Mouse (Mus musculus) intestine, embryonic 16.5 days (tissue): ENCODE measurements at regions not wholly inside any gene's neighbourhood (a gene's known extent, or its start where the extent isn't known, plus 50 kb on each side); places are given as distances from the start of the nearest gene placed in this dataset.

Experiments
- ATAC-seq: fragments of 200-750 bp; cut with Nextera tagmentation; 2 replicates; pipeline ENCODE4 v1.8.0; 2017; ENCODE audit warnings: moderate TSS enrichment, moderate library complexity
- H3K27ac ChIP-seq: fragments of 300-500 bp; sonication (generic); 2 replicates; pipeline ENCODE4 v1.5.1; 2014; ENCODE audit warnings: mild to moderate bottlenecking, low read length
- H3K27me3 ChIP-seq: fragments of 300-500 bp; sonication (generic); replicated peaks from 2 replicates; pipeline ENCODE4 v1.6.1; 2014; ENCODE audit warnings: low read length, control low read depth, mixed read lengths; ENCODE audit not compliant: control insufficient read depth, insufficient read depth
- H3K36me3 ChIP-seq: fragments of 300-500 bp; sonication (generic); 2 replicates; pipeline ENCODE4 v1.6.1; 2014; ENCODE audit warnings: low read length, control low read depth; ENCODE audit not compliant: control insufficient read depth, insufficient read depth
- H3K4me1 ChIP-seq: fragments of 300-500 bp; sonication (generic); 2 replicates; pipeline ENCODE4 v1.6.1; 2014; ENCODE audit warnings: low read length, control low read depth, mixed read lengths; ENCODE audit not compliant: control insufficient read depth, insufficient read depth
- H3K4me2 ChIP-seq: fragments of 300-500 bp; sonication (generic); 2 replicates; pipeline ENCODE4 v1.6.1; 2014; ENCODE audit warnings: low read depth, low read length, control low read depth
- H3K4me3 ChIP-seq: fragments of 300-500 bp; sonication (generic); 2 replicates; pipeline ENCODE4 v1.5.1; 2014; ENCODE audit warnings: mild to moderate bottlenecking, low read length
- H3K9ac ChIP-seq: fragments of 300-500 bp; sonication (generic); 2 replicates; pipeline ENCODE4 v1.6.1; 2014; ENCODE audit warnings: low read depth, low read length
- H3K9me3 ChIP-seq: fragments of 300-500 bp; sonication (generic); 2 replicates; pipeline ENCODE4 v1.6.1; 2016; ENCODE audit warnings: low read length, control low read depth; ENCODE audit not compliant: control insufficient read depth
- WGBS: fragments of 180-500 bp; shearing (Covaris S2); extraction: QIAGEN DNeasy Blood & Tissue Kit; methylation state at CpG from one replicate; pipeline ENCODE4 v1.1.7; 2014; 5-methylcytosine and 5-hydroxymethylcytosine counted together

GRCm38 (mm10) chr11:112920131-112920530 is 138.1 kb downstream of the Sox9 start:
- Histone ChIP-seq H3K4me3 (no peak overlapping the region), H3K9me3 (no peaks in the 10 kb centered on the region), H3K27me3 (no peaks in the 10 kb centered on the region), H3K36me3 (no peaks in the 10 kb centered on the region), H3K27ac (no peak overlapping the region), H3K9ac (no peak overlapping the region), H3K4me2 (no peak overlapping the region), H3K4me1 (no peaks in the 10 kb centered on the region)
- 0 out of 2 replicates have a peak, but pooled peaks have one; percentile 21 for ATAC-seq
- 84% methylated on average over 4 of the region's 4 CpGs for WGBS

- WGBS = 63% methylated on average over 1 of the region's 1 CpGs
- Histone ChIP-seq H3K9me3 (no peaks in the 10 kb centered on the region), H3K27me3 (no peaks in the 10 kb centered on the region), H3K4me2 (no peak overlapping the region), H3K4me3 (no peak overlapping the region), H3K36me3 (no peaks in the 10 kb centered on the region), H3K27ac (no peak overlapping the region), H3K4me1 (no peaks in the 10 kb centered on the region; the same call in 1 of the 2 replicates), H3K9ac (no peak overlapping the region)
- ATAC-seq = no peak
Measured at GRCm38 (mm10) chr11:112924577-112924976, 142.6 kb downstream of the Sox9 start.

- WGBS = 73% methylated on average over 6 of the region's 6 CpGs
- no peaks in the 10 kb centered on the region; the same call in 1 of the 2 replicates for H3K4me1 ChIP-seq
- H3K36me3 ChIP-seq = no peaks in the 10 kb centered on the region
- no peak overlapping the region for H3K9ac ChIP-seq
- H3K4me2 ChIP-seq = no peak overlapping the region
- no peaks in the 10 kb centered on the region for H3K9me3 ChIP-seq
- no peak for ATAC-seq
- H3K4me3 ChIP-seq = no peak overlapping the region
- no peaks in the 10 kb centered on the region for H3K27me3 ChIP-seq
- no peak overlapping the region for H3K27ac ChIP-seq
Measured at GRCm38 (mm10) chr11:112925140-112925539, 143.1 kb downstream of the Sox9 start.

- Histone ChIP-seq H3K27ac (0 out of 2 replicates have a peak overlapping the region, but pooled peaks have one; percentile 9), H3K4me3 (no peak overlapping the region), H3K27me3 (no peaks in the 10 kb centered on the region), H3K4me1 (no peaks in the 10 kb centered on the region; the same call in 1 of the 2 replicates), H3K9ac (no peak overlapping the region), H3K4me2 (0 out of 2 replicates have a peak overlapping the region, but pooled peaks have one; percentile 6), H3K36me3 (no peaks in the 10 kb centered on the region), H3K9me3 (no peaks in the 10 kb centered on the region)
- 46% methylated on average over 19 of the region's 19 CpGs for WGBS
- ATAC-seq = peak; percentile 52; the same call in 1 of the 2 replicates
Measured at GRCm38 (mm10) chr11:112926330-112927025, 144.5 kb downstream of the Sox9 start.

GRCm38 (mm10) chr11:112930186-112930808 is 148.3 kb downstream of the Sox9 start:
- no peak for ATAC-seq

GRCm38 (mm10) chr11:112938035-112938434 is 156.0 kb downstream of the Sox9 start:
- no peak overlapping the region for H3K4me2 ChIP-seq
- WGBS = 90% methylated on average over 10 of the region's 10 CpGs
- no peaks in the 10 kb centered on the region for H3K27me3 ChIP-seq
- H3K27ac ChIP-seq = no peak overlapping the region
- no peaks in the 10 kb centered on the region for H3K4me1 ChIP-seq
- no peak overlapping the region for H3K9ac ChIP-seq
- no peaks in the 10 kb centered on the region for H3K9me3 ChIP-seq
- H3K4me3 ChIP-seq = no peak overlapping the region
- H3K36me3 ChIP-seq = no peaks in the 10 kb centered on the region
- ATAC-seq = no peak

More at GRCm38 (mm10) chr11:112930186-112930808, 148.3 kb downstream of the Sox9 start:
- Histone ChIP-seq H3K27me3 (no peaks in the 10 kb centered on the region), H3K27ac (no peak overlapping the region), H3K4me2 (no peak overlapping the region), H3K36me3 (no peaks in the 10 kb centered on the region), H3K9ac (no peak overlapping the region), H3K9me3 (no peaks in the 10 kb centered on the region), H3K4me3 (no peak overlapping the region), H3K4me1 (no peaks in the 10 kb centered on the region; the same call in 1 of the 2 replicates)
- 57% methylated on average over 10 of the region's 10 CpGs for WGBS

GRCm38 (mm10) chr11:112951421-112951820 is 169.4 kb downstream of the Sox9 start:
- Histone ChIP-seq H3K9ac (no peak overlapping the region), H3K4me2 (no peak overlapping the region), H3K4me1 (no peaks in the 10 kb centered on the region), H3K27ac (no peak overlapping the region), H3K9me3 (no peaks in the 10 kb centered on the region), H3K36me3 (no peaks in the 10 kb centered on the region), H3K4me3 (no peak overlapping the region), H3K27me3 (no peaks in the 10 kb centered on the region)
- 64% methylated on average over 4 of the region's 4 CpGs for WGBS
- ATAC-seq = no peak

GRCm38 (mm10) chr11:112952356-112952755 is 170.3 kb downstream of the Sox9 start:
- ATAC-seq = no peak
- Histone ChIP-seq H3K9me3 (no peaks in the 10 kb centered on the region), H3K9ac (no peak overlapping the region), H3K4me3 (no peak overlapping the region), H3K27me3 (no peaks in the 10 kb centered on the region), H3K36me3 (no peaks in the 10 kb centered on the region), H3K4me1 (no peaks in the 10 kb centered on the region), H3K4me2 (no peak overlapping the region), H3K27ac (no peak overlapping the region)
- WGBS = 83% methylated on average over 10 of the region's 10 CpGs

- no peak for ATAC-seq
- Histone ChIP-seq H3K9me3 (no peaks in the 10 kb centered on the region), H3K36me3 (no peaks in the 10 kb centered on the region), H3K27me3 (no peaks in the 10 kb centered on the region), H3K9ac (no peak overlapping the region), H3K4me2 (no peak overlapping the region), H3K27ac (no peak overlapping the region), H3K4me1 (no peaks in the 10 kb centered on the region), H3K4me3 (no peak overlapping the region)
- WGBS = 52% methylated on average over 4 of the region's 4 CpGs
Measured at GRCm38 (mm10) chr11:112953491-112953890, 171.5 kb downstream of the Sox9 start.
